Mouse (Mus musculus): ENCODE data around the gene Prss16.

Gene Prss16

GRCm38 (mm10) chr13:21974726-21975473, 34.6 kb downstream of the Prss16 start:
- peak; percentile 30 to 66 for DNase-seq (ENCODE audit: low read depth in 1 of 2, low spot score in 2 of 2)

DNA sequence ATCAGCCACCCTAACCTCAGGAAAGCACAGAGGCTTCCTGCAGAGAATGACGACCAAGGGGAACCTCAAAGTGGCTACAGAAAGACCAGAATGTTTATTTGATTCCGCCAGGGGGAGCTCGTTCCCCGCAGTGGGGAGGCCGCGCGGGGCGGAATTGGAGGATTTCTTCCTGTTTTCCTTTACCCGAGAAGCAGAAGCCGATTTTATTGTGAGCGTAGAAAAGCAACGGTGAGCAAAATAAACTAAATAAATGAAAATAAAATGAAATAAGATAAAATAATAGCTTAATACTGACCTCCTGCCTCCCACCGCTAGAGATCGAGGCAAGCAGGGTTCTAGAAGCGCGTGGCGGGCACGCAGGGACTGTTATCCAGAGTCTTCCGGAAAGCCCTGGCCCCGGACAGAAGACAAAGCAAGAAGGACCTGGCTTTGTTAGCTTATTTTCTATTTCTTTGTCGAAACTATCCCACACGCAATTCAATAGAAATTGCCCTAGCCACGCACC, 35.3 kb downstream of the Prss16 start:
- DNase-seq (ENCODE audit: low read depth in 1 of 2, low spot score in 2 of 2) = peak; percentile 73 to 89

GRCm38 (mm10) chr13:21971641-21972040, 37.9 kb downstream of the Prss16 start:
- DNase-seq (ENCODE audit: low read depth in 1 of 2, low spot score in 2 of 2) = no peak

DNA sequence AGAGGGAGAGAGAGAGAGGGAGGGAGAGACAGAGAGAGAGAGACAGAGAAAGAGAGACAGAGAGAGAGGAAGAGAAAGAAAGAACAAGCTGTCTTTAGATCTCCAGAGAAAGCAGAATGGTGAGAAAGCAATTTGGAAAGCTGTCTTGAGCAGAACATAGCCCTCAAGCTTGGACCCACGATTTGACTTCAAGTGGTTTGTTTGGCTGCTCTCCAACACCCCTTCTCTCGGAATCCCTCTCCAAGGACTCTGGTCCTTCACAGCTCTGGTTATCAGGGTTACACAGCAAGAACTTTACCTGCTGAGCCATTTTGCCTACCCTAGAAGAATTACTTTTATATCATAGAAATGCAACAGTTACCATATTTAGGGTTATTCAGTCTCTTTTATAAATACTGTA, 39.7 kb downstream of the Prss16 start:
- no peak for DNase-seq (ENCODE audit: low read depth in 1 of 2, low spot score in 2 of 2)

DNA sequence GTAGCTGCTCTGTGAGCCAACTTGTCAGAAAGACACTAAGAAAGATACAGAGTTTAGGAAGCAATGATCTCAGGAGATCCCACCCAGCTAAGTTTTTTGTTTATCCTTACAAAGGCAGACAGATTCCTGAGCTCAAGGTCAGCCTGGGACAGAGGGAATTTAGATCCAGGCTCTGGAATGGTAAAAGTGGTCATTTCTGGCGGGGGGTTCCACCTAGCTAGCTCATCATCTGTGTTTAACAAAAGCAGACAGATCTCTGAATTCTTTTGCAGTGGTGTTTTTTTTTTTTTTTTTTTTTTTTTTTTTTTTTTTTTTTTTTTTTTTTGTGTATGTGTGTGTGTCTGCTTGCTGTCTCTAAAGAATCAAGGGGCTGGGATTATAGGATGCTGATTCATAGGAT, 40.3 kb downstream of the Prss16 start:
- no peak for DNase-seq (ENCODE audit: low read depth in 1 of 2, low spot score in 2 of 2)
